Mouse (Mus musculus) urinary bladder, postnatal 14 days (tissue): ENCODE data around the gene Nudt6.

Source experiments
- DNase-seq: peaks from one replicate; pipeline ENCODE4 v3.0.0; 2021; ENCODE audit warnings: low spot score

The Nudt6 gene

GRCm38 (mm10) chr3:37383096-37383765 is 36.8 kb downstream of the Nudt6 start:
- no peak for DNase-seq

DNA sequence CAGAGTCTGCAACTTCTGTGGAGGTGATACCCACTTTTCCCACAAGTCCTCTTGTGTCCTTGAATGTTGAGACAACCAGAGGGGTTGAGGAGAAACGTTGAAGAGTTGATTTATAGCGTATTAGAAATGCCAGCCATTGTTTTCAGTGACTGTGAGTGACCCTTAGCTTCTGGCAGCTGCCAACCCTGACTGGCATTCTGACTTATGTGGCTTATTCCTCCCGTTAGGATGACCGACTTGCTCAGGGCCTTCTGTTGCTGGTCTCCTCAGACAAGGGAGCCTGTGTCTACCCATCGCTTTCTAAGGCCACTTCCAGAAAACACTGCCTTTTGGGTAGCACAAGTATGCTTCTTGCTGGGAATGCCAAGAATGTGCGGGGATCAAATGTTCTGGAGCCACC is 38.6 kb downstream of the Nudt6 start:
- DNase-seq, result no peak

- DNase-seq, result peak; percentile 60
Observed at GRCm38 (mm10) chr3:37379930-37380881, 39.8 kb downstream of the Nudt6 start.

- no peak for DNase-seq
Observed at GRCm38 (mm10) chr3:37379201-37379600, 40.8 kb downstream of the Nudt6 start.

- no peak for DNase-seq
Observed at GRCm38 (mm10) chr3:37378412-37378811, 41.6 kb downstream of the Nudt6 start.

GRCm38 (mm10) chr3:37377926-37378325 is 42.1 kb downstream of the Nudt6 start:
- no peak for DNase-seq

GRCm38 (mm10) chr3:37373712-37374111 is 46.3 kb downstream of the Nudt6 start:
- peak; percentile 24 for DNase-seq

- DNase-seq, result no peak
Observed at GRCm38 (mm10) chr3:37370407-37370806, 49.6 kb downstream of the Nudt6 start.

DNA sequence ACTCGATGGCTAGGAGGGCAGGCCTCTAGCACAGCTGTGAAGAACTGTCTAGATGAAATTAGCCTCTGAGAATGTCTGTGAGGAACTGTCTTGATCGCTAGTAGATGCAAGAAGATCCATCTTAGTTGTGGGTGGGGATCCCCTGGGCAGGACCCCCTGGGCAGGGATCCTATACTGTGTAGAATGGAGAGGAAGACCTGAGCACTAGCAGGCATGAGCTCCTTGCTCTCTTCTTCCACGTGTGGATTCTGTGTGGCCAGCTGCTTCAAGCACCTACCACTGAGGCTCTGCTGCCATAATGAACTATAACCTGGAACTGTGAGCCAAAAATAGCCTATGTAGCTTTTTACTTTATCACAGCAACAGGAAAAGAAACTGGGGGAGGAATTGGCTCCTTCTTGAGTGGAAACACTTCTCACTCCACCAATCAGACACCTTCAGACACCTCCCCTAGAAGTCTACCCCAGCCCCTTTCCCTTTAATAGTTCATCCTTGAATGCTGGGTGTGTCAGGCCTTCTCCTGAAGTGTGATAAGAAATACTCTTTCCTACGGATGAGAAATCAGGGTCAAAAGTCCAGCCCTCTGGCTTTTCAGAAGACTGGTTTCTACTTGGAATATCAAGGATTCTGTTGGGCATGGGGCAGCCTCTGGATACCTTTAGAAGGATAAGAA is 53.5 kb downstream of the Nudt6 start:
- no peak for DNase-seq

DNA sequence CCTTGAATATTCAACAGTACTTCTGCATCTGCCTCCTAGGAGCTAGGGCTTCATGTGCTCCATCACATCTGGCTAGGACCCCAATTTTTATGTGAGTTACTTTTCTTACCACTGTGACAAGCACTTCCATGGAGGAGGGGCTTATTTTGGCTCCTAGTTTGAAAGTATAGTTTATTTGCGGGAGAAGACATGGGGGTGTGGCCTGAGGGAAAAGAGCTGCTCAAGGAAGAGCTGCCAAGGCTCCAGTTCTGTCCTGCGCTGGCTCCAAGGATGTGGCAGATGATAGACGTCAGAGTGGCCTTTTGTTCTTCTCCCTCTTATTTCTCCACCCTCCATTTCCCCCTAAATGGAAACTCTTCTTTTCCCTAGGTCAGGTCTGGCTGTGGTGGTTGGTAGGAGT is 54.0 kb downstream of the Nudt6 start:
- no peak for DNase-seq

- no peak for DNase-seq
Observed at GRCm38 (mm10) chr3:37365144-37365543, 54.9 kb downstream of the Nudt6 start.

- DNase-seq, result peak; percentile 57
Observed at GRCm38 (mm10) chr3:37360729-37361128, 59.3 kb downstream of the Nudt6 start.
